Mouse (Mus musculus) olfactory bulb, adult 2 months (tissue): ENCODE results near the gene Dnajc16.

Source experiments
- CTCF ChIP-seq: fragments of 200-500 bp; IDR thresholded peaks from 2 replicates; pipeline ENCODE4 v1.5.1; 2012; ENCODE audit warnings: low read depth, mild to moderate bottlenecking, low read length, moderate library complexity; ENCODE audit not compliant: insufficient read depth
- POLR2A ChIP-seq: fragments of 200-500 bp; IDR thresholded peaks from 2 replicates; pipeline ENCODE4 v1.6.1; 2012; ENCODE audit warnings: mild to moderate bottlenecking, low read depth, low read length, moderate library complexity; ENCODE audit not compliant: insufficient read depth

GRCm38 (mm10) chr4:141789564-141790218 lies 1.0 kb downstream of the Dnajc16 start:
- no peak for TF ChIP-seq POLR2A
- TF ChIP-seq CTCF: no peak
